Mouse (Mus musculus): ENCODE measurements around the gene Dio3. TPM values are rescaled to one million over a fixed set of nuclear protein-coding genes. Genes with fewer than 3 reads are reported as not detected.
A peak's percentile ranks its signal among the peaks of the same experiment; 100 is the strongest.

Dio3 gene
- polyA plus RNA-seq, 1 experiment from 2014 or later: 1.2 TPM

DNA sequence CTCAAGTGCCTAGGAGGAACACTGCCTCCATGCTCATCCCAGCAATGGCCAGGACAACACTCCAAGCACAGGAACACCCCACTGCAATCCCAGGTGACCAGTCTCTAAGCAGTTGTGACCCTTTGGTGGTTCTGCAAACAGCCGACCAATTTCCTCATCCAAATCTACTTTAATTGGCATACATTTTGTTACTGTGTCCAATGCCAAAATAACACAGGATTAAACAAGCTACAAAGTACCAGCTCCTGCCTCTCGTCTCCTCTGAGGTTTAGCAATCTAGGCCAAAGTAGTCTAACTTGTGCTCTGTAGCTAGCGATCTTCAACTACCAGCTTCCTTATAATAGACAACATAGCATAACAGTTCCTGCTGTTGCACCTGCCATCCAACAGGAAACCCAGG, 10.6 kb upstream of the Dio3 start:
- no peak overlapping the region for H3K27ac ChIP-seq (replicated peaks)
- no peak overlapping the region for H3K4me3 ChIP-seq
- H3K4me1 ChIP-seq: peaks cover 5% of the 10 kb centered on the region; the same call in 1 of the 2 replicates
- no peak for DNase-seq (ENCODE audit: low spot score)
- H3K27me3 ChIP-seq (replicated peaks; ENCODE audit: low read depth, poor library complexity, severe bottlenecking): peaks cover 80% of the 10 kb centered on the region
- no peaks in the 10 kb centered on the region for H3K36me3 ChIP-seq (replicated peaks)
- no peaks in the 10 kb centered on the region for H3K9me3 ChIP-seq
- 80% methylated on average over 3 of the region's 3 CpGs for WGBS

DNA sequence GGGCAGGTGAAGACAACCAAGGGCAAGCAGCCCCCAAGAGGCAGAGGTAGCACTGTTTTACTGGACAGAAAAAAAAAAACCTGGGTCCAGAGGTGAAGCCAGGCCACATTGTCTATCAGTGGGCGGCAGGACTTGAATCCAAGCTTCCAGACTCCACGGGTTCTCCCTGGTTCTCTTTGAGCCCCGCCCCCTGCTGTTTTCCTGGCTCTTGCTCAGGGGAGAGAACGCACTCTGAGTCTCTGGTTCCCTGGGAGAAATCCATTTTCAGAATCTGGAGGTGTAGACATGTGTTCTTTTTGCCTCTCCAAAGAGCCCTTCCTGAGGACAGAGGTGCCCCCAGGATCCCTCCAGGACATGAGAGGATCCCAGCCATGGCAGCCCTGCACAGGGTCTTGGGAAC, 9.2 kb upstream of the Dio3 start:
- no peak for DNase-seq (ENCODE audit: low spot score)
- no peaks in the 10 kb centered on the region for H3K9me3 ChIP-seq
- WGBS: 81% methylated on average over 4 of the region's 4 CpGs
- no peaks in the 10 kb centered on the region for H3K36me3 ChIP-seq (replicated peaks)
- peaks cover 4% of the 10 kb centered on the region; the same call in 1 of the 2 replicates for H3K4me1 ChIP-seq
- H3K27ac ChIP-seq (replicated peaks): no peak overlapping the region
- peaks cover 86% of the 10 kb centered on the region for H3K27me3 ChIP-seq (replicated peaks; ENCODE audit: low read depth, poor library complexity, severe bottlenecking)
- H3K4me3 ChIP-seq: no peak overlapping the region

DNA sequence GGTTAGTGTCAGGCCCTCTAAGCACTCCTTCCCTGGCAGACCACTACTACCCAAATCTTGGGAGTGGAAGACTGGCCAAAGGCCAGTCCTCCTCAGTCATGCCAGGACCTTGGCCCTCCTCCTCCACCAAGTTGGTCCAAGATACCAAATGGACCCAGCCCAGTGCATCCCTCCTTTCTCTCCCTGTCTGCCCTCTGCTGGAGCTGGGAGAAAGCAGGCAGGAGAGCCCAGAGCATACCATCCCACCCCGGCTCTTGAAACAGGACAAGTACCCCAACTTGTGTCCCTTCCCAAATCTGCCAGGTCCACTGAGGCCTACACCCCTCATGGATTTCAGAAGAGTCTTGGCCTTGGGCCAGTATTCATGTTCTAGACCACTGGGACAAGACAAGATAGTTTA, 2.8 kb upstream of the Dio3 start:
- Histone ChIP-seq H3K36me3 (replicated peaks) (no peaks in the 10 kb centered on the region), H3K27ac (replicated peaks) (no peak overlapping the region), H3K4me3 (no peak overlapping the region), H3K9me3 (no peaks in the 10 kb centered on the region), H3K4me1 (peaks cover 23% of the 10 kb centered on the region), H3K27me3 (replicated peaks; ENCODE audit: low read depth, poor library complexity, severe bottlenecking) (peaks cover 97% of the 10 kb centered on the region)
- no peak for DNase-seq (ENCODE audit: low spot score)
- 50% methylated on average over 1 of the region's 1 CpGs for WGBS

DNA sequence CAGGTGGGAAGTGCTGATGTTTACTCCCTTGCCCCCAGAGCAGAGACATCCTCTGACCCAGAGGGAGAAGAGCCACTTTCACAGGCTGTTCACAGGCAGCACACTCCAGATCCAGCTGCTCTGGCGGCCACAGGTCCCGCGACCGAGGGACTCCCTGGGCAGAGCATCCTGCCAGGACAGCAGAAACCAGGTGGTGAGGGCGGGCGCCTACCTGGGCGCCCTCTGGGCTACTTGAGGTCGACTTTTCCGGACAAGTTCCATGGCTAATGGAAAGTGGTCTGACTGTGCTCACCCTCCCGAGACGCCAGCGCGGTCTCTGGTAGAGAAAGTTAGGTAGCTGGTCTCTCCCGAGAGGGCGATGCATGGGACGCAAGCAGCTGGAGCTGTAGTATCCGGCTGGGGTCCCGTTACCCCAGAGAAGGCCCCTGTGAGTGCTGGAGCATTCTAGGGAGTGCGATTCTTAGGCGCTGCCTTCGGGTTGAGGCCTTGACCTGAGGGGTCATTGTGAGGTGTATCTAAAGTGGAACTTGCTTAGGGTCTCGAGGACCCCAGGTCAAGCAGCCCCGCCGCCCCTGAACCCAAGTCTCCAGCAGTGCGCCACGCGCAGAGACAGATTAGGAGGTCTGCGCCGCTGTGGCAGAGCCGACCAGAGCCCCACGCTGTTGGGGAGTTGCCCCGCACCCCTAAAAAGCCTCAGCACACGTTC, 1.5 kb upstream of the Dio3 start:
- 3% methylated on average over 33 of the region's 33 CpGs for WGBS
- H3K9me3 ChIP-seq: no peaks in the 10 kb centered on the region
- peak overlapping the region; percentile 57 for H3K4me3 ChIP-seq
- H3K36me3 ChIP-seq (replicated peaks): no peaks in the 10 kb centered on the region
- H3K27ac ChIP-seq (replicated peaks): 0 out of 2 replicates have a peak overlapping the region, but pooled peaks have one; percentile 10
- peak; percentile 40 for DNase-seq (ENCODE audit: low spot score)
- H3K4me1 ChIP-seq: peaks cover 32% of the 10 kb centered on the region
- peaks cover 100% of the 10 kb centered on the region for H3K27me3 ChIP-seq (replicated peaks; ENCODE audit: low read depth, poor library complexity, severe bottlenecking)

DNA sequence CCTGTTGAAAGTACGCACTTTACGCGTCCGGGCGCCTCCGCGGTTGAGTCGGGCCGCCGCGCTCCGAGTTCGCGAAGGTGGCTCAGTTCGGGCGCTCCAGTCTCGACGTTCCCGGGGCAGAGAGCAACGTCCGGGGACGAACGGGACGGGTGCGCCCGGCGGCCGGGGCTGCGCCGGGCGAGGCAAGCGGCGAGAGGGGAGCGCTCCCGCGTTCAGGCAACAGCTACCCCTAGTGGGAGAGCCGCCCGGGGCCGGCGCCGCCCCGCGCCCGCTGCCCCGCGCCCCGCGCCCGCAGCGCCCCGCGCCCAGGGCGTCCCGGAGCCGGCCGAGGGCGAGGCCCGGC, 932 bp upstream of the Dio3 start:
- peak; percentile 65 for DNase-seq (ENCODE audit: low spot score)
- peaks cover 37% of the 10 kb centered on the region for H3K4me1 ChIP-seq
- WGBS: under 1% methylated on average over 57 of the region's 58 CpGs

DNA sequence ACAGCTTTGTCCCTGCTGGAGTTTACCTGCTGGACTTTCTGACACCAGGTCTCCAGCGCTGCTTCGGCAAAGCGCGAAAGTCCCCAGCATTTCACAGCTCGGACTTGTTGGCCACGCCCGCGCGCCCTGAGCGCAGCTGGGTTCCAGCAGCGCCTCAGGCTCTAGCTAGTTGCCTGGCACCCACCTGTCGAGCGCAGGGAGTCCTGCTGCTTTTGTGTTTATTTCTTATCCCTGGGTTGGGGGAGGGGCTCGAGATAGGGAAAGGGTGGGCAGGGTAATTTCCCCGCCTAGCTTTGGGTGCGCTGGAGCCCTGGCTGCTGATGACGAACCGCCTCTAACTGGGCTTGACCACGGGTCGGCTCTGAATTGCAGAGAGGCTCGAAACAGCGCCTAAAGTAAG, 1.5 kb downstream of the Dio3 start:
- Histone ChIP-seq H3K36me3 (replicated peaks) (no peaks in the 10 kb centered on the region), H3K27me3 (replicated peaks; ENCODE audit: low read depth, poor library complexity, severe bottlenecking) (peaks cover 100% of the 10 kb centered on the region), H3K27ac (replicated peaks) (no peak overlapping the region), H3K9me3 (no peaks in the 10 kb centered on the region), H3K4me3 (no peak overlapping the region), H3K4me1 (peaks cover 50% of the 10 kb centered on the region)
- peak; percentile 34 for DNase-seq (ENCODE audit: low spot score)
- 1% methylated on average over 22 of the region's 22 CpGs for WGBS

More for the DNA sequence above, 932 bp upstream of the Dio3 start:
- Histone ChIP-seq H3K27ac (replicated peaks) (0 out of 2 replicates have a peak overlapping the region, but pooled peaks have one; percentile 10), H3K36me3 (replicated peaks) (no peaks in the 10 kb centered on the region), H3K4me3 (peak overlapping the region; percentile 57), H3K27me3 (replicated peaks; ENCODE audit: low read depth, poor library complexity, severe bottlenecking) (peaks cover 100% of the 10 kb centered on the region), H3K9me3 (no peaks in the 10 kb centered on the region)

DNA sequence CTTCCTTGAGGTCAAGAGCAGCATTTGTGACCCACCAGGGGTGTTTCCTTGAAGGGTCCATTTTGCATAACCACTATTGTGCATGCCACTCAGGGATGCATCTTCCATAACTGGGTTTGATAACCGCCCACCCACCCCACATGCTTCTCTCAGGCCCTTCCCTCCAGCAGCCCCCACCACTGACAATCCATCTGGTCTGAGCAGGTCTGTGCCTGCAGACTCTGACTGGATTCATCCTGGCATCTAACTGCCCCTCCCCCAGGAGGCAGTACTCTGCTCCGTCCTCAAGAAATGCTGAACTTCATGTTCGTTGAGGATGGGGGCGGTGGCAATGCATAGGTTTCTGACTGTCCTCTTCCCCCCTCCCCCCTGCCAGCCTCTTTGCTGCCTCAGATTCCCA, 4.9 kb downstream of the Dio3 start:
- H3K36me3 ChIP-seq (replicated peaks): no peaks in the 10 kb centered on the region
- no peak overlapping the region for H3K27ac ChIP-seq (replicated peaks)
- DNase-seq (ENCODE audit: low spot score): peak; percentile 29
- no peaks in the 10 kb centered on the region for H3K9me3 ChIP-seq
- H3K27me3 ChIP-seq (replicated peaks; ENCODE audit: low read depth, poor library complexity, severe bottlenecking): peaks cover 94% of the 10 kb centered on the region
- no peak overlapping the region for H3K4me3 ChIP-seq
- peaks cover 35% of the 10 kb centered on the region for H3K4me1 ChIP-seq
- 19% methylated on average over 4 of the region's 4 CpGs for WGBS

DNA sequence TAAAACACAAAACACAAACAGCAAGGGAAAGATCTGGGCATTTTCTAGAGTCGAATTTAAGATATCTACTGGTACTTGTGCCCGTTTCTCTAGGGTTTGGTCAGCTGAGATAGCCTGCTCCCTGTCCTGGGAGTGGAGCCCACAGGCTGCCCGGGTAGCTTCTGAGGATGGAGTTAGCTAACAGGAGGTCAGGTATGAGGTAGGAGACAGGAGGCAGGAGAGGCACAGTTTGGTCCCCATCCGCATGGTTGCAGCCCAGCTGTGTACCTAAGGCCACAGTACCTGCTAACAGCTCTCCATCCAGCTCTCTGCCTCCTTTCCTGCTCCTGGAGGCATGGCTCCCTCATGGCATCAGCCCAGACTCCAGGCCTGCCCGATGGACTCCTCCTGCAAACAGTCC, 13.9 kb downstream of the Dio3 start:
- H3K36me3 ChIP-seq (replicated peaks): no peaks in the 10 kb centered on the region
- peaks cover 6% of the 10 kb centered on the region; the same call in 1 of the 2 replicates for H3K4me1 ChIP-seq
- WGBS: 84% methylated on average over 5 of the region's 5 CpGs
- no peak overlapping the region for H3K4me3 ChIP-seq
- no peak for DNase-seq (ENCODE audit: low spot score)
- H3K9me3 ChIP-seq: no peaks in the 10 kb centered on the region
- peaks cover 19% of the 10 kb centered on the region for H3K27me3 ChIP-seq (replicated peaks; ENCODE audit: low read depth, poor library complexity, severe bottlenecking)
- no peak overlapping the region for H3K27ac ChIP-seq (replicated peaks)

DNA sequence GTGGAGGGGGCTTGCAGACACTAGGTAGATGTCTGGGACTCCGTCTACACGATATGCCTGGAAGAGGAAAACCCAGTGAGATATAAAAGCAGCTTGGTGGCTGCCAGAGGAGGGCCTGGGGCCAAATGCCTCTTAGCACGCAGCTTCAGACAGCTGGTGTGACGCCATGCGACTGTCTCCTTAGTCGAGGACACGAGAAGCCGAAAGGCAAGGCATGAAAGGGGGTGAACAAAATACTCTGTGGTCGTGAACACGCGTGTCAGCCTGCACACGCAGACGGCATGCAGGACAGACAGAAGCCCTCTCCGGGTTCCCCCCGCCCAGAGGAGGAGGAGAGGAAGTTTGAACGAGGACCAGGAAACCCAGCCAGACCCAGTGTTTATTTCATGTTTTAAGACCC, 16.0 kb downstream of the Dio3 start:
- no peak overlapping the region for H3K4me3 ChIP-seq
- no peaks in the 10 kb centered on the region for H3K36me3 ChIP-seq (replicated peaks)
- peak; percentile 6 for DNase-seq (ENCODE audit: low spot score)
- H3K4me1 ChIP-seq: peaks cover 20% of the 10 kb centered on the region
- peaks cover 17% of the 10 kb centered on the region for H3K27me3 ChIP-seq (replicated peaks; ENCODE audit: low read depth, poor library complexity, severe bottlenecking)
- no peak overlapping the region for H3K27ac ChIP-seq (replicated peaks)
- 80% methylated on average over 16 of the region's 16 CpGs for WGBS
- H3K9me3 ChIP-seq: no peaks in the 10 kb centered on the region

DNA sequence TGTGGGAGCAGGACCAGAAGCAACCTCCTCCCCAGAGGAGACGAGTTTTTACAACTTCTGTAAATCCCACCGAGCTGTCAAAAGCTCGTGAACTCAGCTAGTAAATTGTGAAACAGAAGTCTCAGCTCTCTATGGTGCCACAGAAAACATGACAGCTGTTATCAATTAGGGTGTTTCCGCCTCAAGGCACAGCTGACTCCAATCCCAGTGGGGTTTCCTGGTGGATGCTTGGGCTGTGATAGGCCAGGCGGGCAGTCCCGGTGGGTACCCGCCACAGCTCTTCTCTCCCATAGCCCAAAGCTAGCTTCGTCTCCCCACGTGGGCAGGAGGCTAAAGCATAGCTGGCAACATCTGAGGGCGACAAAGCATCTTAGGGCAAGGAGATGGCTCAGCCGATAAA, 19.8 kb downstream of the Dio3 start:
- Histone ChIP-seq H3K27me3 (replicated peaks; ENCODE audit: low read depth, poor library complexity, severe bottlenecking) (peaks cover 13% of the 10 kb centered on the region), H3K4me3 (0 out of 2 replicates have a peak overlapping the region, but pooled peaks have one; percentile 2), H3K27ac (replicated peaks) (no peak overlapping the region; the same call in 1 of the 2 replicates), H3K4me1 (peaks cover 20% of the 10 kb centered on the region), H3K9me3 (no peaks in the 10 kb centered on the region), H3K36me3 (replicated peaks) (no peaks in the 10 kb centered on the region)
- 27% methylated on average over 11 of the region's 11 CpGs for WGBS
- DNase-seq (ENCODE audit: low spot score): peak; percentile 73

DNA sequence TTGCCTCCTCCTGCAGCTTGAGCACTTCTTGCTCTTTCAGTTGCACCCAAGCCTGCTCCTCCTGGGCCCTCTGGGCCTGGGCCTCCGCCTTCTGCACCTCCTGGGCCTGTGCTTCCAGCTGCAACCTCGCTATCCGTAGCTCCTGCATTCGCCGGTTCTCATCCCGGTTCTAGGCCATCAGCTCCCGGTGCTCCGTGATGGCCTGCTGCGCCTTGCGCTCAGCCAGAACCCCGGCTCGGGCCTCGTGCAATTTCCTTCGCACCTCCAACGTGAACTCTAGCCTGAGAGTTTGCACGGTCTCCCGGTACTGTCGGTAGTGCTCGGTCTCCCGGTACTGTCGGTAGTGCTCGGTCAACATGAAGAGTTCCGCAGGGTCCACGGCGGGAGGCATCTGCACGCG, 40.8 kb downstream of the Dio3 start:
- no peaks in the 10 kb centered on the region for H3K27me3 ChIP-seq (replicated peaks; ENCODE audit: low read depth, poor library complexity, severe bottlenecking)

More for the DNA sequence above, 40.8 kb downstream of the Dio3 start:
- DNase-seq (ENCODE audit: low spot score): no peak
- H3K9me3 ChIP-seq: peaks cover 4% of the 10 kb centered on the region; the same call in 1 of the 2 replicates
- H3K4me1 ChIP-seq: no peaks in the 10 kb centered on the region
- no peak overlapping the region for H3K4me3 ChIP-seq
- no peaks in the 10 kb centered on the region for H3K36me3 ChIP-seq (replicated peaks)
- WGBS: 91% methylated on average over 27 of the region's 27 CpGs
- H3K27ac ChIP-seq (replicated peaks): no peak overlapping the region
